Mouse (Mus musculus): Measurements from ENCODE around the gene Rapsn. TPM values are rescaled to one million over a fixed set of nuclear protein-coding genes. Genes with fewer than 3 reads are reported as not detected.
A peak's percentile ranks its signal among the peaks of the same experiment; 100 is the strongest.

Rapsn gene
- polyA plus RNA-seq, 2 experiments = 0.55 to 1.1 TPM

DNA sequence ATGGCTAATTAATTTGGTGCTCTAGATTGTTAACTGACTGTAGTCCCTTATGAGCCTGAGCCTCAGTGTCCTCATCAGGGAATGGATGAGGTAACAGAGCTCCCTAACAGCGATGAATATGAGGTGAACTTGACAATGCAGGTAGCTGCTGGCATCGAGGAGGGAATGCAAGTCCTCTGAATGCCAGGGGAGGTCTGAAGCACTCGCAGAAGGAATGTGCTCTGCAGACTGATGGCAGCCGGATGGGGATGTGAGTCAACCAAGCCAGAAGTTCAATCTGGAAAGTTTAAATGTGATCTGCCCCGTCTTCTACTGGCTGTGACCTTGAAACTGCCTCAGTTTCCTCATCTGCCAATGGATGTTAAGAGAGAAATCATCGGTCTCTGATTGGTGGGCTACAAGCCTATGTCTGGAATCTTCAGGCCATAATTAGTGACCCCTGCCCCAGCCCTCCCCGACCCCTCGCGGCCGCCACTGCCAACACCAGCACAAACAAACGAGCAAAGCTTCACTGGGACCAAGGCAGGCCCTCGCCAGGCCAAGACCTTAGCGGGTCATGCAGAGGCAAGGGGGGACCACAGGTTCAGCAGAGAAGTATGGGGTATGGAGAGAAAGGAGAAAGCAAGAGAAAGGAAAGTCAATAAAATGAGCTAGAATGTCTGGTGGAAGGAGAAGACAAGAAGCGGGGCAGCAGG, 34.0 kb downstream of the Rapsn start:
- Histone ChIP-seq H3K36me3 (replicated peaks; ENCODE audit: control insufficient read depth, insufficient read depth, low read depth) (peaks cover 2% of the 10 kb centered on the region; the same call in 1 of the 2 replicates), H3K27ac (peak overlapping the region; percentile 38), H3K4me3 (ENCODE audit: insufficient read depth in 1 of 2, low read depth in 2 of 2, low read length in 2 of 2) (peak overlapping the region; percentile 68 to 73), H3K9me3 (ENCODE audit: control insufficient read depth, low read length) (no peaks in the 10 kb centered on the region), H3K9ac (replicated peaks) (peak overlapping the region; percentile 72), H3K4me2 (ENCODE audit: low read depth) (peak overlapping the region; percentile 85), H3K4me1 (replicated peaks; ENCODE audit: control insufficient read depth in 2 of 2, insufficient read depth in 2 of 2, low read length in 1 of 2) (peaks cover 0 to 11% of the 10 kb centered on the region in 2 experiments; a peak in 3 of 4 replicates), H3K27me3 (ENCODE audit: control insufficient read depth, insufficient read depth, low read length) (no peaks in the 10 kb centered on the region)
- WGBS (ENCODE audit: insufficient replicate concordance) = 11% methylated on average over 14 of the region's 14 CpGs
- DNase-seq (ENCODE audit: low read depth in 3 of 3, low spot score in 3 of 3) = no peak
- TF ChIP-seq EP300 (IDR thresholded peaks at IDR 0.05; ENCODE audit: low read depth) (no peak), CTCF (IDR thresholded peaks at IDR 0.05; ENCODE audit: low read depth) (no peak)
- peak; percentile 3; the same call in 1 of the 2 replicates for ATAC-seq (ENCODE audit: insufficient read depth)

DNA sequence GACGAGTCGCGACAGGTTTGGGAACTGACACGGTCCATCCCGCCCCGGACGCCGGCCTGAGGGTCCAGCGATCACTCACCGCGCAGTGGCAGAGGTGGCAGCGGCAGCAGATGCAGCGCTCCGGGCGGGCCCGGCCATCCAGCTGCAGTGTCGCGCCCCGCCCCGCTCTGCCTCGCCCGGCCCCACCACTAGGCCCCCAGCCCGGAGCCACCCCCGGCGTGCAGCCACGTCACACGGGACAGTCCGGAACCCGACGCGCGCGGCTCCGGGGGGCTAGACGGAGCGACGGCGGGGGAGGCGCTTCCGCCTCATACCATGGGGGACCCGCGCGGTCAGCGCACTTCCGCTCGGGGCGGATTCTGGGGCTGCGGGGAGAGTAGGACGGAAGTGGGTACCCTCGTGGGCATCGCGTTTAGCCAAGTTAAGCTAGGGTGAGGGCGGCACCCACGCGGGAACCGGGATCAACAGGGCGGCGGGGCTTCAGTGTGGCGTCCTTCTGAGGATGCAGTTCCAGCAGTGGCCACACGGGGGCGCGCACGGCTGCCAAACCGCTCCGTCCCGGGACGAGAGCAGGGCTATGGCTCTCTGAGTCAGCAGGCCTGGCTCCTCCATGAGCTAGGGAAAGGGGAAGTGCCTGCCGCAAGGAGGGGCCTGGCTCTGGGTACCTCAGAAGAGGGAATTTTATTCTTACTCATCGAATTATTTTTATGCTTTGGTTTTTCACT, 34.8 kb downstream of the Rapsn start, which contains the start of gene Slc39a13:
Gene Slc39a13 (minus strand): TSS at position 342 of the 725 bp plus-strand sequence.
- Histone ChIP-seq H3K27ac (peak within 1 kb of the TSS; percentile 46), H3K9ac (replicated peaks) (peak within 1 kb of the TSS; percentile 72), H3K4me3 (ENCODE audit: insufficient read depth in 1 of 2, low read depth in 2 of 2, low read length in 2 of 2) (peak within 1 kb of the TSS; percentile 68 to 73), H3K9me3 (ENCODE audit: control insufficient read depth, low read length) (no peaks in the 10 kb centered on the region), H3K27me3 (ENCODE audit: control insufficient read depth, insufficient read depth, low read length) (no peaks in the 10 kb centered on the region), H3K36me3 (replicated peaks; ENCODE audit: control insufficient read depth, insufficient read depth, low read depth) (no peaks in the 10 kb centered on the region), H3K4me2 (ENCODE audit: low read depth) (peak within 1 kb of the TSS; percentile 85), H3K4me1 (replicated peaks; ENCODE audit: control insufficient read depth in 2 of 2, insufficient read depth in 2 of 2, low read length in 1 of 2) (peaks cover 0 to 11% of the 10 kb centered on the region in 2 experiments; a peak in 3 of 4 replicates)
- WGBS (ENCODE audit: insufficient replicate concordance) = under 1% methylated on average over 69 of the region's 69 CpGs
- ATAC-seq (ENCODE audit: insufficient read depth) (peak; percentile 96), DNase-seq (ENCODE audit: low read depth in 3 of 3, low spot score in 3 of 3) (peak; percentile 77 to 84 (median 81))
- TF ChIP-seq CTCF (IDR thresholded peaks at IDR 0.05; ENCODE audit: low read depth) (peak; percentile 99), EP300 (IDR thresholded peaks at IDR 0.05; ENCODE audit: low read depth) (peak; percentile 39; the same call in 1 of the 2 replicates)

DNA sequence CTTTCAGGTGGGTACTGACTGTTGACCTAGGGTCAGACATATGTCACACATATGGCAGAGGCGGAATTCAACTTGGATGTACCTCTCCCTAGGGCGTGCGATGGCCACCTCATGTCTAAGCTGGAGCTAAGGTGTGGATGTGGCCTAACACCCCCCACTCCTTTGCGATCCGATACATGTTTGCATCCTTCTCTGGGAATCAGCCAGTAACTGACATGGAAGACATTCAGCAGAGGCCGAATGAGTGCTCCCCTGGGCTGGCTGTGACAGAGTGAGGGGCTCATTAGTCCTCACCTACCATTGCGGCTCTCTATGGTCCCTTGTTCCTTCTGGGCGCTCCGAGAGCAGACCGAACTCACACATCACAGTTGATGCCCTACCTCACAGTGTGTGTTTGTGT, 35.6 kb downstream of the Rapsn start:
- no peak for DNase-seq (ENCODE audit: low read depth in 3 of 3, low spot score in 3 of 3)
- H3K27ac ChIP-seq = no peak overlapping the region
- H3K4me1 ChIP-seq (replicated peaks; ENCODE audit: control insufficient read depth in 2 of 2, insufficient read depth in 2 of 2, low read length in 1 of 2) = peaks cover 0 to 11% of the 10 kb centered on the region in 2 experiments; a peak in 3 of 4 replicates
- peak overlapping the region; percentile 54 for H3K9ac ChIP-seq (replicated peaks)
- H3K4me3 ChIP-seq (ENCODE audit: insufficient read depth in 1 of 2, low read depth in 2 of 2, low read length in 2 of 2) = no peak overlapping the region
- peak overlapping the region; percentile 85 for H3K4me2 ChIP-seq (ENCODE audit: low read depth)
- no peaks in the 10 kb centered on the region for H3K27me3 ChIP-seq (ENCODE audit: control insufficient read depth, insufficient read depth, low read length)
- TF ChIP-seq EP300 (IDR thresholded peaks at IDR 0.05; ENCODE audit: low read depth) (no peak), CTCF (IDR thresholded peaks at IDR 0.05; ENCODE audit: low read depth) (no peak)
- H3K36me3 ChIP-seq (replicated peaks; ENCODE audit: control insufficient read depth, insufficient read depth, low read depth) = no peaks in the 10 kb centered on the region
- H3K9me3 ChIP-seq (ENCODE audit: control insufficient read depth, low read length) = no peaks in the 10 kb centered on the region
- WGBS (ENCODE audit: insufficient replicate concordance) = 85% methylated on average over 10 of the region's 10 CpGs
- ATAC-seq (ENCODE audit: insufficient read depth) = no peak

DNA sequence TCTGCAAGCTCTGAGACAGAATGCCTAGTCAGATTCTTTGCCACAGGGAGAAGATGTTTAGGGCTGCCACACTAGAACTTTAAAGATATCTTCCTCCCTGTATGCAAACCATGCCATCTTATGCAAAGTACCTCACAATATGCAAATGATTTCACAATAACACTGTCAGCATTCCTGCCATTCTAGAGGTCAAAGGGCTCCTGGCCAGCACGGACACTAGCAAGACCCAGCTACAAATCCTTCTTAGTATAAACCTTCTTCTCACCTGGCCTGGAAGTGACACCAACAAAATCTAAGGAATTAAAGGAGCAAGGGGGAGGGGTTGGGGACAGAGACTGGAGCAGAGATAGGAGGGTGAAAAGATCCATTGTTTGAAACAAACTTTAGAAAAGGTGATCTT, 36.7 kb downstream of the Rapsn start:
- Histone ChIP-seq H3K4me3 (ENCODE audit: insufficient read depth in 1 of 2, low read depth in 2 of 2, low read length in 2 of 2) (no peak overlapping the region), H3K9ac (replicated peaks) (no peak overlapping the region), H3K4me2 (ENCODE audit: low read depth) (no peak overlapping the region), H3K4me1 (replicated peaks; ENCODE audit: control insufficient read depth in 2 of 2, insufficient read depth in 2 of 2, low read length in 1 of 2) (peaks cover 0 to 11% of the 10 kb centered on the region in 2 experiments; a peak in 3 of 4 replicates), H3K27ac (no peak overlapping the region), H3K9me3 (ENCODE audit: control insufficient read depth, low read length) (no peaks in the 10 kb centered on the region), H3K36me3 (replicated peaks; ENCODE audit: control insufficient read depth, insufficient read depth, low read depth) (no peaks in the 10 kb centered on the region), H3K27me3 (ENCODE audit: control insufficient read depth, insufficient read depth, low read length) (no peaks in the 10 kb centered on the region)
- DNase-seq (ENCODE audit: low read depth in 3 of 3, low spot score in 3 of 3) = no peak
- 50% methylated on average over 1 of the region's 1 CpGs for WGBS (ENCODE audit: insufficient replicate concordance)
- TF ChIP-seq CTCF (IDR thresholded peaks at IDR 0.05; ENCODE audit: low read depth) = no peak
- TF ChIP-seq EP300 (IDR thresholded peaks at IDR 0.05; ENCODE audit: low read depth) = no peak
- ATAC-seq (ENCODE audit: insufficient read depth) = no peak

DNA sequence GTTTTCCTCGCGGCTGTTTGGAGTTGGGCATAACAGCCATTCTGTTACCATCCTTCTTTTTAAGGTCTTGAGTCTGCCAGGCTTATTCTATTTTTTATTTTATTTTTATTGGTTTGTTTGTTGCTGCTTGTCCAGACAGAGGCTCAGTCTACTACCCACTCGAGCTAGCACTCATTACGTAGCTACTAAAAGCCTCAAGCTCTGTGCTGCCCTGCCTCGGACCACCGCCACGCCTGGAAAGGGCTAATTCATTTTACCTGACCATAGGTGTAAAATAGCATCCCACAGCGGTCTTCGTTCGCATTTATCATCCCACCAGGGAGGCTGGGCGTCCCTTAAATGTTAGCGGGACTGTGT, 42.5 kb downstream of the Rapsn start:
- Histone ChIP-seq H3K27me3 (ENCODE audit: control insufficient read depth, insufficient read depth, low read length) (no peaks in the 10 kb centered on the region), H3K4me3 (ENCODE audit: insufficient read depth in 1 of 2, low read depth in 2 of 2, low read length in 2 of 2) (peak overlapping the region in 1 of 2 experiments; percentile 45; a peak in 2 of 4 replicates), H3K9me3 (ENCODE audit: control insufficient read depth, low read length) (no peaks in the 10 kb centered on the region), H3K4me2 (ENCODE audit: low read depth) (peak overlapping the region; percentile 69; the same call in 1 of the 2 replicates), H3K27ac (no peak overlapping the region), H3K36me3 (replicated peaks; ENCODE audit: control insufficient read depth, insufficient read depth, low read depth) (no peaks in the 10 kb centered on the region), H3K4me1 (replicated peaks; ENCODE audit: control insufficient read depth in 2 of 2, insufficient read depth in 2 of 2, low read length in 1 of 2) (peaks cover 2 to 3% of the 10 kb centered on the region in 2 experiments; a peak in 1 of 4 replicates), H3K9ac (replicated peaks) (no peak overlapping the region)
- no peak for TF ChIP-seq CTCF (IDR thresholded peaks at IDR 0.05; ENCODE audit: low read depth)
- TF ChIP-seq EP300 (IDR thresholded peaks at IDR 0.05; ENCODE audit: low read depth) = no peak
- WGBS (ENCODE audit: insufficient replicate concordance) = 36% methylated on average over 12 of the region's 12 CpGs
- ATAC-seq (ENCODE audit: insufficient read depth) (no peak), DNase-seq (ENCODE audit: low read depth in 3 of 3, low spot score in 3 of 3) (no peak)
